Mouse (Mus musculus) forebrain, embryonic 14.5 days (tissue): ENCODE results near the gene Cdc42ep1. TPM values are rescaled to one million over a fixed set of nuclear protein-coding genes. Genes with fewer than 3 reads are reported as not detected.
"Not testable (repeated sequence)": the region's sequence is repeated elsewhere in the genome, so short reads cannot be mapped to it uniquely, and the experiment has no call there.

Experiments
- ATAC-seq: fragments of 200-750 bp; cut with Nextera tagmentation; 2 replicates; pipeline ENCODE4 v1.8.0; 2017; ENCODE audit warnings: mild to moderate bottlenecking, moderate library complexity
- DNase-seq: peaks from one replicate; pipeline ENCODE4 v3.0.0-alpha.2; 2015; ENCODE audit warnings: low spot score
- H3K27ac ChIP-seq: fragments of 300-500 bp; sonication (generic); 2 replicates; pipeline ENCODE4 v1.5.1; 2014; ENCODE audit warnings: low read depth, mild to moderate bottlenecking, control low read depth, low read length, moderate library complexity
- H3K27me3 ChIP-seq: fragments of 300-500 bp; sonication (generic); replicated peaks from 2 replicates; pipeline ENCODE4 v1.6.1; 2014; ENCODE audit warnings: low read length, control low read depth, mixed read lengths; ENCODE audit not compliant: control insufficient read depth, insufficient read depth
- H3K36me3 ChIP-seq: fragments of 300-500 bp; sonication (generic); 2 replicates; pipeline ENCODE4 v1.6.1; 2014; ENCODE audit warnings: low read length, control low read depth; ENCODE audit not compliant: control insufficient read depth, insufficient read depth
- H3K4me1 ChIP-seq: fragments of 300-500 bp; sonication (generic); 2 replicates; pipeline ENCODE4 v1.6.1; 2014; ENCODE audit warnings: antibody characterized with exemption, low read length, control low read depth; ENCODE audit not compliant: control insufficient read depth, insufficient read depth
- H3K4me2 ChIP-seq: fragments of 300-500 bp; sonication (generic); 2 replicates; pipeline ENCODE4 v1.6.1; 2014; ENCODE audit warnings: mild to moderate bottlenecking, control low read depth, low read length
- H3K4me3 ChIP-seq: fragments of 300-500 bp; sonication (generic); 2 replicates; pipeline ENCODE4 v1.5.1; 2014; ENCODE audit warnings: low read depth, low read length, control low read depth
- H3K9ac ChIP-seq: fragments of 300-500 bp; sonication (generic); 2 replicates; pipeline ENCODE4 v1.6.1; 2014; ENCODE audit warnings: mild to moderate bottlenecking, low read length, control low read depth, moderate library complexity
- H3K9me3 ChIP-seq: fragments of 300-500 bp; sonication (generic); replicated peaks from 2 replicates; pipeline ENCODE4 v1.6.1; 2016; ENCODE audit warnings: low read length, control low read depth, mixed read lengths; ENCODE audit not compliant: control insufficient read depth
- WGBS: fragments of 180-500 bp; shearing (Covaris S2); extraction: QIAGEN DNeasy Blood & Tissue Kit; methylation state at CpG from one replicate; pipeline ENCODE4 v1.1.7; 2014; 5-methylcytosine and 5-hydroxymethylcytosine counted together
- polyA plus RNA-seq: library from polyadenylated mRNA; unstranded; fragments of >200 nt; fragmentation: Nextera tagmentation; extraction: Ambion mirVana; gene quantifications from 2 replicates; pipeline ENCODE4 v1.2.1, GENCODE M21; 2014

The Cdc42ep1 gene
- polyA plus RNA-seq, 1 experiment from 2014 or later: 5.1 TPM

DNA sequence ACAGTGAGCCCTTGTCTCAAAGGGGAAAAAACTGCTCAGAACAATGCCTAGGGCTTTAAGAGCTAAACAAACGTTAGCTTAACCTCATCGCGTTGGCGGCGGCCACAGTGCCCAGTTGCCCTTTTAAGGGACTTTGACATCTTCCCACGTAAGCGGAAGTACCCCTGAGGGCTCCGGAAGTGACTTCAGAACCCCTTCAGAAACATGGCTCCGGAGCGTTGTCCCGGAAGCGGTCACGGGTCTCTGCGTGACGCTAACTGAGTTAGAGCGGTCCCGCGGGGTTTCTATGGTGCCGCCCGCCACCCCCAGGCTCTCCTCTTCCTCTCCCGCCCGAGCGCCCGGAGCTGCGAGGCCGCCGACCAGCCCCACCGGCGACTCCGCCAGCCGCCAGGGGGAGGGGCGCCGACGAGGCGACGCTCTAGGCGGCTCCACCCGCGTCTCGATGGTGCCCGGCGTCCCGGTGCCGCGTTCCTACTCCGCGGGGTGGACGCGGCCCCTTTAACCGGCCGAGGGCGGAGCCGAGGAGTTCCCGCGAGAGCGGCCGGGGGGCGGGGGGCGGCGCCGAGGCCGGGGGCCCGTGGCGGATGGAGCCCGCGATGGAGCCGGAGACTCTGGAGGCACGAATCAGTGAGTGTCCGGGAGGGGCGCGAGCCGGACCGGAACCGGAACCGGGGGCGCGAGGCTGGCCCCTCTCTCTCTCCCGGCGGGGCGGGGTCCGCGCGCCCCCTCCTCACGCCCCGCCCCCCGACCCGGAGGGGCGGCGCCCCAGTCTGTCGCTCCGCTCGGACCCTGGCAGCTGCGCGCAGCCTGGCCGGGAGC lies 34.8 kb downstream of the Cdc42ep1 start, which contains the start of gene Gga1:
TSS of gene Gga1 (plus strand) at position 200 of the 819 bp plus-strand sequence.
- H3K4me1 ChIP-seq: peaks cover 14% of the 10 kb centered on the region
- H3K9me3 ChIP-seq: no peaks in the 10 kb centered on the region
- peak within 1 kb of the TSS; percentile 88 for H3K4me2 ChIP-seq
- ATAC-seq: peak; percentile 92
- H3K36me3 ChIP-seq: peaks cover 18% of the 10 kb centered on the region
- H3K4me3 ChIP-seq: peak within 1 kb of the TSS; percentile 74
- WGBS: under 1% methylated on average over 52 of the region's 95 CpGs
- no peaks in the 10 kb centered on the region for H3K27me3 ChIP-seq
- H3K9ac ChIP-seq: peak within 1 kb of the TSS; percentile 82
- peak; percentile 99 for DNase-seq
- peak within 1 kb of the TSS; percentile 97 for H3K27ac ChIP-seq

DNA sequence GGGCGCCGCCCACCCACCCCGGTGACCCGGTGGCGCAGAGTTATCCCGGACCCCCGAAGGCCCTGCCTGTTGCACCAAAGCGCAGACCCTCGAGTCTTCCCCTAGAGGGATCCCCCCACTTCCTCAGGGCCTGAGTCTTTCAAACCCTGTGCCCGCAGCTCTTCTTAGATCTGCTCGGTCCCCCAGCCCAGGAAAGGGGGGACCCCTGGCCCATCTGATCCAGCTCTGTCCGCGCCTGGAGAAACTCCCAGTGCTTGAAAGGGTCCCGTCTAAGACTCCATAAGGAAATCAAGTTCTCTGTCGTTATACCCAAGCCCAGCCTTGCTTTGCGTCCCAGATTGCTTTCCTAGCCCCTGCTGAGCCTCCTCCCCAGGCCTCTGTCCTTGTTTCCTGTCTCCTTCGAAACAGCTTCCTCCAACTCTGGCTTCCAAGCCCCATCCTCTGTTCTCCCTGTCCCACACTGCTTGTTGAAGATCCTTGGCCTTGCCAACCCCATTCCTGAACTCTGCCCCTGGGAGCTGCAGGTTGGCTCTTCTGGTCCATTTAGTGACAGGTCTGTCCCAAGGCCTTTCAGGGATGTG lies 35.5 kb downstream of the Cdc42ep1 start:
- Histone ChIP-seq H3K9me3 (no peaks in the 10 kb centered on the region), H3K4me1 (peaks cover 14% of the 10 kb centered on the region), H3K4me2 (peak overlapping the region; percentile 88), H3K4me3 (peak overlapping the region; percentile 74), H3K27me3 (no peaks in the 10 kb centered on the region), H3K9ac (peak overlapping the region; percentile 82), H3K27ac (peak overlapping the region; percentile 97), H3K36me3 (peaks cover 23% of the 10 kb centered on the region)
- under 1% methylated on average over 16 of the region's 17 CpGs for WGBS
- DNase-seq (no peak), ATAC-seq (no peak)

GRCm38 (mm10) chr15:78878792-78879516 lies 36.5 kb downstream of the Cdc42ep1 start:
- H3K4me3 ChIP-seq, H3K27ac ChIP-seq, DNase-seq, H3K4me2 ChIP-seq, H3K9me3 ChIP-seq, H3K9ac ChIP-seq, H3K27me3 ChIP-seq, ATAC-seq: not testable (repeated sequence)
- Histone ChIP-seq H3K36me3 (peaks cover 34% of the 10 kb centered on the region), H3K4me1 (peaks cover 13% of the 10 kb centered on the region)
- 76% methylated on average over 7 of the region's 7 CpGs for WGBS

DNA sequence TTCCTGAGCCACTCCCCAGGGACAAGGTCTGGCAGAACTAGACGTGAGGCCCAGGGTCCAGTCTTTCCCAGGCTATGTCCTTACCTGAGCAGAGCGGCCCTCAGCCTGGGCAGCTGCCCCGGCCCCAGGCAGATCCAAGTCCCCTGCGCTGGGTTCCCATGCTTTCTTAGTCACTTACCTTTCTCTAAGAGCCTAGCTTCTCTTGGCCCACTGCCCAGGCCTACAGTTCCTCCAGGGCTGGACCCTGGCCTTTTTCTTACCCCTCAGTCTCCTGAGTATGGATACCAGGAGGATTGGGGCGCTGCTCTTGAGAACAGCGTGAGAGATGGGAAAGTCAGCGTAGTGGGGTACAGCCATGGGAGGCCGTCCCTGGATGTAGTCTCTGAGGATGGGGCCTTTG lies 38.0 kb downstream of the Cdc42ep1 start:
- H3K9ac ChIP-seq: no peak overlapping the region
- no peak overlapping the region for H3K4me2 ChIP-seq
- H3K36me3 ChIP-seq: peaks cover 45% of the 10 kb centered on the region
- peaks cover 10% of the 10 kb centered on the region for H3K4me1 ChIP-seq
- DNase-seq: no peak
- WGBS: 95% methylated on average over 8 of the region's 8 CpGs
- H3K27ac ChIP-seq: no peak overlapping the region
- no peaks in the 10 kb centered on the region for H3K27me3 ChIP-seq
- H3K4me3 ChIP-seq: no peak overlapping the region
- no peak for ATAC-seq
- no peaks in the 10 kb centered on the region for H3K9me3 ChIP-seq

- ATAC-seq (no peak), DNase-seq (no peak)
- Histone ChIP-seq H3K9ac (no peak overlapping the region), H3K36me3 (peaks cover 59% of the 10 kb centered on the region), H3K4me1 (peaks cover 5% of the 10 kb centered on the region), H3K27me3 (no peaks in the 10 kb centered on the region), H3K27ac (no peak overlapping the region), H3K4me2 (no peak overlapping the region), H3K4me3 (no peak overlapping the region), H3K9me3 (no peaks in the 10 kb centered on the region)
- WGBS: 89% methylated on average over 3 of the region's 3 CpGs
Measured at GRCm38 (mm10) chr15:78881828-78882227, 39.4 kb downstream of the Cdc42ep1 start.

GRCm38 (mm10) chr15:78889401-78889853 lies 47.0 kb downstream of the Cdc42ep1 start:
- WGBS: 22% methylated on average over 13 of the region's 13 CpGs
- H3K4me3 ChIP-seq: no peak overlapping the region
- DNase-seq (no peak), ATAC-seq (no peak)
- H3K36me3 ChIP-seq: peaks cover 89% of the 10 kb centered on the region
- no peak overlapping the region for H3K4me2 ChIP-seq
- H3K9me3 ChIP-seq: no peaks in the 10 kb centered on the region
- no peak overlapping the region for H3K27ac ChIP-seq
- no peaks in the 10 kb centered on the region for H3K4me1 ChIP-seq
- no peak overlapping the region for H3K9ac ChIP-seq
- no peaks in the 10 kb centered on the region for H3K27me3 ChIP-seq

GRCm38 (mm10) chr15:78892440-78892839 lies 50.0 kb downstream of the Cdc42ep1 start:
- Histone ChIP-seq H3K9me3 (no peaks in the 10 kb centered on the region), H3K27ac (no peak overlapping the region), H3K4me2 (no peak overlapping the region), H3K4me3 (no peak overlapping the region), H3K9ac (no peak overlapping the region), H3K36me3 (peaks cover 71% of the 10 kb centered on the region), H3K4me1 (no peaks in the 10 kb centered on the region), H3K27me3 (no peaks in the 10 kb centered on the region)
- ATAC-seq (no peak), DNase-seq (no peak)
- WGBS: 76% methylated on average over 7 of the region's 7 CpGs

GRCm38 (mm10) chr15:78894726-78895125 lies 52.3 kb downstream of the Cdc42ep1 start:
- WGBS: 86% methylated on average over 13 of the region's 13 CpGs
- H3K9ac ChIP-seq: no peak overlapping the region
- H3K36me3 ChIP-seq: peaks cover 50% of the 10 kb centered on the region
- no peak overlapping the region for H3K27ac ChIP-seq
- H3K4me2 ChIP-seq: no peak overlapping the region
- no peaks in the 10 kb centered on the region for H3K27me3 ChIP-seq
- H3K4me3 ChIP-seq: no peak overlapping the region
- no peaks in the 10 kb centered on the region for H3K4me1 ChIP-seq
- ATAC-seq (no peak), DNase-seq (no peak)
- no peaks in the 10 kb centered on the region for H3K9me3 ChIP-seq
